Mouse (Mus musculus): ENCODE data around the gene Car11. TPM values are rescaled to one million over a fixed set of nuclear protein-coding genes. Genes with fewer than 3 reads are reported as not detected.

Car11 gene
- total RNA-seq, 2 experiments from 2014 or later, result 15.1 to 16.4 TPM

DNA sequence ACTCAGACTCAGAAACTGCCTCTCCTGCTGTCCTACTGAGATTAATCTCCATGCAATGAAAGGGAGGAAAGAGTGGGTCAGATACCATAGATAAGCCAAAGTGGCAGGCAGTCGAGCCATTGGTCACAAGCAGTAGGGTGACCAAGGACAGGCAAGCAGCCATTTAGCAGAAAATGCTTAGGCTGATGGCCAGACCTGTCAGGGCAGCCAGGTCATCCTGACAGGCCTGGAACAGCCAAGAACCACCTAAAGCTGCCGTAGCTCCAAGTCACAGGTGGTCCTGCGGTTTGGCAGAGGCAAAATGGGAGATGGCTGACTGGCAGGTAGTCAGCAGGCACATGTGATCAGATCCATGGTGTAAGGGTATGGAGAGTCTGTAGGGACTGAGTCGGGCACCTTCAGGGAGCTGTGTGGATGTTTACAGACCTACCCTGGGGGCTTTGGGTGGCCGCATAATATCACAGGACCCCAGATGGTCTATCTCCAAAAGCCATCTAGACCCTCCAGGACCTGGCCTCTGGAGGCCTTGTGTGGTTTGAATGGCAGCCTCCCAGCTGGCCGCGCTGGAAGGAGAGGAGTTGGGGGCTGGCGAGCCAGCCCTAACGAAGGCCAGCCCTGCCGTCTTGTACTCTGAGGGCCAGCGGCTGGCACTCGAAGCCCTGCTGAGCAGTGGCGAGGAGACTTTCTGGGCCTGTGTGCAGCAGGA lies 22.2 kb downstream of the Car11 start:
- no peak for DNase-seq (ENCODE audit: low spot score in 2 of 2)

DNA sequence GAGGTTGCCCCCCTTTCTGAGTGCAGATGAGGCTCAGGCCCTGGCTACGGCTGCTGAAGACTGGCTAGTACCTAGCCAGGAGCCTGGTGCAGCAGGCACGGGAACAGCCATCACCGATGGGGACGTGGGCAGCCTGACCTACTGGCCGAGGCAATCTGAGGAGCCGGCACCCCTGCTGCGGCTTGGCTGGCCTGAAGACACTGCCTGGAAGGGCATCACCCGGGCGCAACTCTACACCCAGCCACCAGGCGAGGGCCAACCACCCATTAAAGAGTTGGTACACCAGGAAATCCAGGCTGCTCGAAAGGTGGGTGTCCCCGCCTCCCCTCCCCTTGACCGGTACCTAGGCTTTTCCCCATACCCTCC lies 22.7 kb downstream of the Car11 start:
- no peak for DNase-seq (ENCODE audit: low spot score in 2 of 2)

DNA sequence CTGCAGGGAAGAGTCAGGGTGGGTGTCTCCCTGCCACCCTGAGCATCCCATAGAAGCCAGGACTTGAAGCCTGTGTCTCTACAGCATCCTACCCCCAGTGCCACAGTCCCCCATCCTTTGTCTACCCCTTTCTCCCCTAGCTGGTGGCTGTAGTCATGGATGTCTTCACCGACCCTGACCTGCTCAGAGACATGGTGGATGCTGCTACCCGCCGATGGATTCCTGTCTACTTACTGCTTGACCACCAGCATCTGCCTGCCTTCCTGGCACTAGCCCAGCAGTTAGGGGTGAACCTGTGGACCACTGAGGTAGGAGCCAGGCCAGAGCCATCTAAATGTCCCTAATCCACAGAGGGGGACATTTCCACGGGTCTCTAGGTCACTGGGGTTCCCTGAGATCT lies 23.7 kb downstream of the Car11 start:
- DNase-seq (ENCODE audit: low spot score in 2 of 2), result no peak

DNA sequence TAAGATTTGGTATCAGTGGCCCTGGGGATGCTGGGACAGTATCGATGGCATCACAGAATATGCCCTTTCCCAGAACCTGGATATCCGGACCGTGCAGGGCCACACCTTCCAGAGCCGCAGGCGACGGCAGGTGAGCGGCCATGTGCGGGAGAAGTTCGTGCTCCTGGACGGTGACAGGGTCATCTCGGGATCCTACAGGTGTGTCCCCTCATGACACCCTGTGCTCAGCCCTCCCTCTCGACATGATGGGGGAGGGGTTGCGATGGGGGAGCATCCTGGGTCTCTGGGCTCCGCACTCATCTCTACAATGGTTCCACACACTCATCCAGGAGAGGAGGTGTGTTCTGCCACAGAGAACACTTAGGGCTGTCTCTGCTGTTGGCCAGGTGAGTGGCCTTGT lies 24.1 kb downstream of the Car11 start:
- DNase-seq (ENCODE audit: low spot score in 2 of 2), result no peak

DNA sequence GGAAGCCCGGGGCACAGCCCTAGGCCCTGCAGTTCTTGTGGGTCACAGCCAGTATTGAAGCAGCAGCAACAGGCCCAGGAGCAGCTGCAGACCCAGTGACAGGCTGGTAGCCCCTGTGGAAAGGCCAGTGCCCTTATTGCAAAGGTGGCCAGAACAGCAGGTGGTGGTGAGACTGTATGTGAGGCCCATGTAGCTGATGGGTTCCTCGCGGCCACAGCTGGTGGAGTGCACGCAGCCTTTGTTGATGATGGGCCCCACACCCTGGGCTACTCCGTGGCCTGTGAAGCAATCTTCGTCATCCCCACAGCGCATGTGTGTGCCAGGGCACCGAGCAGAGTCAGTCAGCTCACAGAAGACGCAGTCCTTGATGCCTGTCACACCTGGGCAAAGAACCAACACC lies 25.5 kb downstream of the Car11 start:
- no peak for DNase-seq (ENCODE audit: low spot score in 2 of 2)

DNA sequence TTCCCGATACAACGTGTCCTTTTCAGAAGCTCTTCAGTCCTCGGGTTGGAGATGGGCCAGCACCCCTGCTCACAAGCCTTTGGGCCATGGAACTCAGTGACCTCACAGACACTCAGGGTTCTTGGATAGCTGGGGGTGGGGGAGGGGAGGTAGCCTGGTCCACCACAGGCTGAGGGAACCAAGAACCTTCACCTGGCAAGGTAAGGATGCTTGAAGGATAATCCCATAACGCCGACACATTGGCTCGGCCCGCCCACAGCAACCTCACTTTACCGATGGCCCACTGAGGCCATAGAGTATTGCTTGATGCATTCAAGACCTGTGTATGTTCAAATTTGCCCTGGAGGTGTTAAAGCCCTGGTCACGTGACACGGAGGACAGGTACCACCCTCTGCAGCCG lies 26.1 kb downstream of the Car11 start, which contains the start of gene Spaca4:
Spaca4 (minus strand) TSS at position 101 of the 400 bp plus-strand sequence.
- DNase-seq (ENCODE audit: low spot score in 2 of 2), result no peak

DNA sequence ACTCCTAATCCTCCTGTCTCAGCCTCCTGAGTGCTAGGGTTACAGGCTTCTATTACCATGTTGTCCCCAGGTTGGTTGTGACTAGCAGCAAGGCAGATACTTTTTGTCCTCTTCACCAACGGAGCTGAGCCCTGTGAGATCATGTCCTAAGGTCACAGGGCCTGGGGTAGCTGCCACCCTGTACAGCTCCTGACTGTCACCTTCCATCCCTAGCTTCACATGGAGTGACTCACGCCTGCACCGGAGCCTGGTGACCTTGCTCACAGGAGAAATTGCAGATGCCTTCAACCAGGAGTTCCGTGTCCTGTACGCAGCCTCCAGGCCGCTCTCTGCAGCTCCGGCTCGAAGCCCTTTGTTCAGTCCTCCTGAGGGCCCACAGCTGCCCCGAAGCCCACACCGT lies 26.8 kb downstream of the Car11 start:
- no peak for DNase-seq (ENCODE audit: low spot score in 2 of 2)

DNA sequence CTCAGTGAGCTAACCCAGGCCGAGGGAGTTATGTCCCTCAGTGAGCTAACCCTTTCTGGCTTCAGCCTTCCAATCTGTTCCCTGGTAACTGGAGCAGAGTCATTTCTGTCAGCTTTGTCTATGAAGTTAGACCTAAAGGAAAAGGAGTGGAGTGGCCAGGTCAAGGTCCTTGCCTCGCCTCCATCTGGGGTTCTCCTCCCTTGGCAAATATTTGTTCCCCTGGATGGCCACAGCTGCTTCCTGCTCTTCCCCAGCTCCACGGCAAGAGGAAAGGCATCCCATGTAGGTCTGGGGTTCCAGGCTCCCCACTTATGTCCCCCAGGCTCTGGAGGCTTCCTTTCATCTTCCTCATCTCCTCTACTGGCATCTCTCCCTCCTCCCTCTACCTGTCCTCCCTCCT lies 28.0 kb downstream of the Car11 start:
- no peak for DNase-seq (ENCODE audit: low spot score in 2 of 2)

DNA sequence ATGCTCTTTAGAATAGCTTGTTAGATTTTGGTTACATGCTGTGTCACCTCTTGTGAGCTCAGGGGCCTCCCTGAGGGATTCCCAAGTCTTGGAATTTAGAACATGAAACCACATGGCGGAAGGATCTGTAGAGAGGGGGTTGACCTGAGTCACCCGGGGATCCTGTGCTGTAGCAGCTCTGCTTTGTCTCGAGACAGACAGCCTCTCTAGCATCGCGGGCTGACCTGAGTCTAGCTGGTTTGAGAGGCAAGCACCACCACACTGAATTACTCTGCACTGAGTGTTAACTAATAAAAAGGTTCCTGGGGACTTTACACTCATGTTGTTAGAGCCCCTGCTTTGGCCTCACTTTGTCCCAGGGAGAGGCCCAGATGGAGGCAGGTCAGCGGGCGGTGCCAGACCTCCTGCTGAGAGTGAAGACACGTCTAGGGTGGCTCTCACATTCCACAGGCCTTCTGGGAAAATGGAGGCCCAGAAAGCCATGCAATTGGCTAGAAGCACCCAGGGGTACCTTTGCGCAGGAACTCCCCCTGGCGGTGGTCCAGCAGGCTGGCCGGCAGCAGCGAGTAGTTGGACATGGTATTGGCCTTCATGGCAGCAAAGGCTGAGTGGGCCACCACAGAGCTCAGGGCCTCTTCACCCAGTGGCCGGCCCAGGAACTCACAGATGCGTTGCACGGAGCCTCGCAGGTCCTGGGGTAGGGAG lies 31.2 kb downstream of the Car11 start:
- no peak for DNase-seq (ENCODE audit: low spot score in 2 of 2)

DNA sequence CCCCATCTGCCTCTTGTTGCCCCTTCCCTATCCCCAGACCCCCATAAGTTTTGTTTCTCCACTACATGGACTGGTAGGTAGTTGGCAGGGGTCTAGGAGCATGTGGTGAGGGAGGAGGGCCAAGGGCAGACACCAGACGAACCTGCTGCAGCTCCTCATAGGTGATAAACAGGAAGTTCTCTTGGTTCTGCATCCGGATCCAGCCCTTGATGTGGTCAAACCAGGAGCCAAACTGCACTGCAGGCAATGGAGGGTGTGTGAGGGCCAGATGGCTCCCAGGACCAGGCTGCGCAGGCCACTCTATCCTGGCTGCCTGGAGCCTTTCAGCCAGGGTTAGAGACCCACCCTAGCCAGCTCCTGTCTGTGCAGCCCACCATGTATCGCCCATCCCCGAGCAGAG lies 33.8 kb downstream of the Car11 start:
- no peak for DNase-seq (ENCODE audit: low spot score in 2 of 2)

DNA sequence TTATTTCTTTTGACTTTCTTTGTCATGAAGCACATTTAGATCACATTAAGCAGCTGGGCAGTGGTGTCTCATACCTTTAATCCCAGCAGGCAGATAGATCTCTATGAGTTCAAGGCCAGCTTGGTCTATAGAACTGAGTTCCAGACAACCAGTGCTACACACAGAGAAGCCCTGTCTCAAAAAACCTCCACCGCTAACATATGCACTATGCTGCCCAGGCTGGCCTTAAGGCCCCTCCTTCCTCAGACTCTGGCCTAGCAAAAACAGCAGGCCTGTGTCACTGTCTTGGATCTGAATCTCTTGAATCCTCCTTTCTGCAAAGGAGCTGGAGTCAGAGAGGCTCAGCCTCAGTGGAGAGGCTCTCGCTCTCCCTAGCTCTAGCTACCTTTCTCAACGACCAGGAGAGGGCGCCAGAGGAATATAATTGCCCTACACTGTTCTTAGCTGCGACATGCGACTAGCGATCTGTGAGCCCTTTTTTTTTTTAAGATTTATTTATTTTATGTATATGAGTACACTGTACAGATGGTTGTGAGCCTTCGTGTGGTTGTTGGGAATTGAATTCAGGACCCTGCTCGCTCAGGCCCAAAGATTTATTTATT lies 39.6 kb downstream of the Car11 start:
- DNase-seq (ENCODE audit: low spot score in 2 of 2), result peak in 1 of 2 experiments; percentile 74

DNA sequence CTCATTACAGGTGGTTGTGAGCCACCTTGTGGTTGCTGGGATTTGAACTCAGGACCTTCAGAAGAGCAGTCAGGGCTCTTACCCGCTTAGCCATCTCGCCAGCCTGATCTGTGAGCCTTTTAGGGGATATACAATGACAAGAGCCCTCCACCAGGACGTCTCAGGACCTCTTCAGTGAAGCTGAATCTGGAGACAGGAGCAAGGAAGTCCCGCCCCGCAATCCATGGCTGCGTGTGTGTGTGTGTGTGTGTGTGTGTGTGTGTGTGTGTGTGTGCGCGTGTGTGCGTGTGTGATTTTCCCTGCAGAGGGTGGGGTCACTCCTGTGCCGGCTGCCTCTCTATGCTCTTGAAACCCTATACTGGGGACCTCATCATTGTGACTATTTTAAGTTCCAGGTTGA lies 40.2 kb downstream of the Car11 start:
- no peak for DNase-seq (ENCODE audit: low spot score in 2 of 2)

DNA sequence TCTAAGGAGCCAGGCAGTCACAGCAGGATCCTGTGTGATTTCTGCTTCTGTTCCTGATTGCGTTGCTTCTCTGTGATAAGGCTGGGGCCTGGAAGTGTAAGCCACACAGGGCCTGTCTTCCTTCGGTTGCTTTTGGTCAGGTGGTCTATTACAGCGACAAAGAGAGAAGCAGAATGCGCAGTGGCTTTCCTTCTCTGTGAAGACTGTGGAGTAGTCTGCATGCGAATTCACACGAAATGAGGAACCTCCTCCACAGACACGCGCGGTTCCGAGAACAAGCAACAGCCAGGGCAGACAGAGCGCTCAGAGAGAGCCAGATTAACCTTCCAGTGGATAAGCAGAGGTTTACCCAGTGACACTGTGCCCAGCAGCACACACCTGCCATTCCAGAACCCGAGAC lies 41.7 kb downstream of the Car11 start:
- DNase-seq (ENCODE audit: low spot score in 2 of 2), result no peak

DNA sequence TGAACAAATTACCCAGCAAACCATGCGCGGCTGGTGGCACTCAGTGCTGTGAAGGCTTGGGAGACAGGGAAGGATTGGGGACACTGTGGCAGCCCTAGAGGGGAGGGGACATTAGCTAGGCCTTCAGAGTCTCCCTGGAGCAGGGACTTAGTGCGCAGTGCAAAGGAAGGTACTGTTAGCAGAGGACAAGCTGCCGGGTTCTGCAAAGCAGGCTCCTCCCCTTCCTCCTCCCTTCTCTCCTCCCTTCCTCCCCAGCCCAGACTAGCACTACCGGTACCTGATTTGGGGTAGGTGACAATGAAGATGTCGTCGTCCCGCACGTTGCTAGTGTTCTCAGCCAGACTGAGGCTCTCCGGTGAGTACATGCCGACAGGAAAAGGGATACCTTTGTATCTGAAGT lies 42.1 kb downstream of the Car11 start:
- DNase-seq (ENCODE audit: low spot score in 2 of 2), result no peak

DNA sequence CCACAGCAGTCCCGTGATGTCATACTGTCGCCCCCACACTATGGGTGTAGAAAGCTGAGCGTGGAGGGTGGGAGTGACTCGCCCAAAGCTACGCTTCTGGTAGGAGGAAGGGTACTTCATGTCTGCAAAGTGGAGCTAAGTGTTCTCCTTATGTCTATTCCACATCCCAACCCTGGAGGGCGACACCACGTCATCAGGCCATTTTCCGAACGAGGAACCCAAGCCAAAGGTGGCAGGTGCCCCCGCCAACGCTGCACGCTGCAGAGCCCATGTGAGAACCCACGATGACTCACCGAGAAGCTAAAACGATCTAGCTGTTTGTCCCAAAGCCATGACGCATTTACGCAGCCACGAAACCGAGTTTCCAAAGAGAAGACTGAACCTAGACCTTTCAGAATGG lies 42.7 kb downstream of the Car11 start:
- DNase-seq (ENCODE audit: low spot score in 2 of 2), result no peak

DNA sequence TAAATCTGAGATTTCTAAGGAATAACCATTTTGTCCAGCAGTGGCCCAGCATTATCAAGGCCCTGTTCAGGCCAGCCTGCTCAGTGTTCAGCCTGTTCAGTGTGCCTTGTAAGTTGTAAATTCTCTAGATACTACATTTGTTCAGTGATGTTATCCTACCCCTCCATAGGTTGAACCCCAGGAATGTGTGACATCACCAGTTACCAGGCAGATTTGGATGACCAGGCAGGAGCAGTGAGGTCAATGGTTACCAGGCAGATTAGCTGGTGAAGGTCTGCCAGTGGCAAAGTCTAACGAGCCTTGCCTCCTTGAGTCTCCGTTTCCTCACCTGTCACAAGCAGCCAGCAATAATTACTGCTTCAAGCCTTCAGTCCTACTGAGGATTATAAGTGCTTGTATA lies 44.7 kb downstream of the Car11 start:
- DNase-seq (ENCODE audit: low spot score in 2 of 2), result peak; percentile 56 to 80

DNA sequence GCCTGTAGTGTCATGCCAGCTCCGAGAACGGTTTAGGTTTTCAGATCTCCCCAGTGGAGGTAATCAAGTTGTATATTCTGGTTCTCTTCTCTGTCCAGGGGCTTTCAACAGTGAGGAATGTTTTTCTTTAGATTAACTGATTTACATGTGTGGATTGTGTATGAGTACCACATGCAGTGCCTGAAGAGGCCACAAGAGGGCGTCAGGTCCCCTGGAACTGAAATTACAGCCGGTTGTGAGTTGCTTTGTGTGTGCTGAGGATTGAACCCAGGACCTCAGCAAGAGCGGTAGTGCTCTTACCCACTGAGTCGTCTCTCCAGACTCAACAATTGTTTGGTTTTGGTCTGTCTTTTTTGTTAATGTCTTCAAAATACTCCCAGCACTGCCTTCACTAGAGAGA lies 46.9 kb downstream of the Car11 start:
- no peak for DNase-seq (ENCODE audit: low spot score in 2 of 2)

DNA sequence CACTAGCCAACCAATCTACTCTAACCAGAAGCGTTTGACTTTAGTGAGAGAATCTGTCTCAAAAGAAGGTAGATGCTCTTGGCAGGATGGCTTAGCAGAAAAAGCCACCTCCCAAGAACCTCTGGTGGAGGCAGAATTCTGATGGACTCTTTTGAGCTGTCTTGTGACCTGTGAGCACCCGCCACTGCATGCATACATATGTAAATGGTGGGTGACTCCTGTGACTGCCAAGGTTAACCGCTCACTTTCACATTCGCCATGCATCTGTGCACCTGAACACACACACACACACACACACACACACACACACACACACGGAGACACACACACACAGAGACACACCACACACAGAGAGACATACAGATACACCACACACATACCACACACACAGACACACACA lies 47.8 kb downstream of the Car11 start:
- no peak for DNase-seq (ENCODE audit: low spot score in 2 of 2)

DNA sequence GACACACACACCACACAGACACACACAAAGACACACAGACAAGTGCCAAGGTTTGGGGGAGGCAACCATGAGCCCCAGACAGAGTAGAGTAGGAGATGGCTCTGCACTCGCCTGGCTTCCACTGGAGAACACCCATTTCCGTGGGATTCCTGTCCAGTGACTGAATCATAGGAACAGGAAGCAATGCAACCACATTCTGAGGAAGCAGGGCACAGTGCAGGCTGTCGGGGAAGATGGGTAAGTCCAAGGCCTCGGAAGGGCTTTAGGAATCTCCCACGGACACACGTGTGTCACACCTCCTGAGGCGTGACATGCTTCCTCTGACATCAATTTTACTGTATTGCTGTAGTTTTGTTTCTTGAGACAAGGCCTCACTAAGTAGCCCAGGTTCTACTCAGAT lies 48.5 kb downstream of the Car11 start:
- no peak for DNase-seq (ENCODE audit: low spot score in 2 of 2)

DNA sequence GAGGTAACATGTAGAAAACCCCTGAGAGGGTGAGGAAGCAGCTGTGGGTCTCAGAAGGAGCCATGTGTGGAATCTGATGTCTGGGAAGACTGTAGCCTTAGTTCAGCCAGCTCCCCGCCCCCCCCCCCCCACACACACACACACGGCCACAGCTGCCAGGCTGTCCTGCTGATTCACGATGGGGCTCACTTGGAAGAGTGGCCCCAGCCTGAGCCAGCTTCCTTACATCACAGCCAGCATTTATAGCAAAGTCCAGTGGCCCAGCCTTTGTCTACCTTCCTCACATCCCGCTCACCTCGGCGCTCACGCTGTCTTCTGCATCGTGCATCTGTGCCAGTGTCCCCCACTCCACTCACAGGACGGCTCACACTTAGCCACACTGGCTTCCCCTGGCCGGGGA lies 49.8 kb downstream of the Car11 start:
- DNase-seq (ENCODE audit: low spot score in 2 of 2), result no peak

DNA sequence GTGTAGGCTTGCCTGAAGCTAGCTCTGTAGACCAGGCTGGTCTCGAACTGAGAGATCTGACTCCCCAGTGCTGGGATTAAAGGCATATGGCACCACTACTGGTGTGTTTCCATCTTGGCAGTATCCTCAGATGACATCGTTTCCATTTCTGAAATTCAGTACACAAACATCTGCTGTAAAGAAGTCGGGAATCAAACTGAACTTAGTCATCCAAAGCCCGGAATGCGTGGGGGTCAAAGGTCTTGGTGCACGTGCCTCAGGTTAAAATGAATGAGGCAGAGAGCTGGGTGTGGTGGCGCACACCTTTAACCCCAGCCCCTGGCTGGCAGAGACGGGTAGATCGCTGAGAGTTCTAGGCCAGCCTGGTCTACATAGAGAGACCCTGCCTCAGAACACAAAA lies 50.5 kb downstream of the Car11 start:
- no peak for DNase-seq (ENCODE audit: low spot score in 2 of 2)
